ENCODE assay signal across 23 mouse cellular contexts in the genomic region with DNA sequence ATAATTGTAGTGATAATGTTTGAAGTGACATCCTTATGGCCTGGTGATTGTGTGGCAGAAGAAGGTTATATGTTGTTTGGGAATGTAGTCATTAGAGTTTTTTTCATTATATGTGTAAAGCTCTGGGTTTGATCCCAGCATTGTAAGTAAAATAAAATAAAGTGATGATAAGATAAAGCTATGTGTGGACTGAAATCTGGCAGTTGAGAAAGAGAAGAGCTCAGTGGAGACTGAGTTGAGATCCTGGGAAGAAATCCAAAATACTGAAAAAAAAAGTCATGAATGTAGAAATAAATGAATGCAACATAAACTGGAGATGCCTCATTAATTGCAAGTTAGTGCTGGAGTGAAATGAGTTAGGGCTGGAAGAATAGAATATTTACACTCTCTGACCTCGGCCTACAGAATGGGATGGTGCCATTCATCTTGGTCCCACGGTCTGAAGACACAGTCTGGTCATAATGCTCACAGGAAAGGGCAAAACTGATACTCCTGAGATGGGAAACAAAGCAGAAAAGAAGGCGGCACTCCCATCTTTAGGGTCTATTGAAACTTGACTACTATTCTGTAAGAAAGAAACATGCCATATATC.
DNase-seq lines count a peak whose midpoint lies in the region; ATAC-seq lines count a peak whose summit lies in the region.
"Had no signal": no experiment of that assay in that cellular context is flagged by ENCODE, and none has a peak within 500 bp of the region (broad histone marks: within the 10 kb centered on the region; RNA-seq: fewer than 3 reads in every experiment).

No protein-coding gene starts in this region.

- ATAC-seq in embryonic facial prominence, embryonic 14.5 days (ENCODE audit: low read depth), result no peak
- ATAC-seq in kidney, embryonic 15.5 days (replicated peaks; ENCODE audit: low FRiP score), result peak; percentile 40; the same call in 1 of the 2 replicates
- peak; percentile 82 for ATAC-seq in lung, embryonic 16.5 days (ENCODE audit: low read depth)
- ATAC-seq: CD4-positive, CD25-positive, alpha-beta regulatory T cell, adult 4 months; forebrain, postnatal 0 days; hindbrain, postnatal 0 days had no signal

- H3K9me3 ChIP-seq in embryonic facial prominence, embryonic 14.5 days (ENCODE audit: control insufficient read depth, low read length), result no peaks in the 10 kb centered on the region
- no peaks in the 10 kb centered on the region for H3K9me3 ChIP-seq in embryonic facial prominence, embryonic 10.5 days
- no peaks in the 10 kb centered on the region for H3K9me3 ChIP-seq in kidney, embryonic 15.5 days (replicated peaks)
- no peaks in the 10 kb centered on the region for H3K9me3 ChIP-seq in lung, embryonic 16.5 days (ENCODE audit: control insufficient read depth, low read length)
- H3K9me3 ChIP-seq: forebrain, embryonic 12.5 days; G1E; heart, embryonic 15.5 days; hindbrain, embryonic 13.5 days had no signal

- no peak overlapping the region for H3K9ac ChIP-seq in embryonic facial prominence, embryonic 14.5 days (ENCODE audit: low read depth, low read length)
- no peak overlapping the region for H3K9ac ChIP-seq in kidney, embryonic 15.5 days
- H3K9ac ChIP-seq in lung, embryonic 16.5 days (ENCODE audit: low read length), result no peak overlapping the region
- H3K9ac ChIP-seq: forebrain, embryonic 12.5 days; forebrain, postnatal 0 days; heart, embryonic 15.5 days; hindbrain, embryonic 13.5 days had no signal

- H3K36me3 ChIP-seq in embryonic facial prominence, embryonic 14.5 days (ENCODE audit: control insufficient read depth, insufficient read depth, low read length), result no peaks in the 10 kb centered on the region
- no peaks in the 10 kb centered on the region for H3K36me3 ChIP-seq in embryonic facial prominence, embryonic 10.5 days (replicated peaks)
- H3K36me3 ChIP-seq in kidney, embryonic 15.5 days, result no peaks in the 10 kb centered on the region
- H3K36me3 ChIP-seq in lung, embryonic 16.5 days (ENCODE audit: control insufficient read depth, insufficient read depth, low read length), result no peaks in the 10 kb centered on the region
- H3K36me3 ChIP-seq: forebrain, embryonic 12.5 days; G1E; heart, embryonic 15.5 days; hindbrain, embryonic 13.5 days had no signal

- H3K4me2 ChIP-seq in embryonic facial prominence, embryonic 14.5 days (ENCODE audit: low read depth, low read length), result no peak overlapping the region
- H3K4me2 ChIP-seq in kidney, embryonic 15.5 days, result no peak overlapping the region
- H3K4me2 ChIP-seq in lung, embryonic 16.5 days (ENCODE audit: low read depth, low read length), result no peak overlapping the region
- H3K4me2 ChIP-seq: forebrain, embryonic 12.5 days; heart, embryonic 11.5 days; heart, embryonic 15.5 days; hindbrain, embryonic 13.5 days had no signal

- WGBS in embryonic facial prominence, embryonic 14.5 days, result 69% methylated on average over 3 of the region's 3 CpGs
- WGBS in embryonic facial prominence, embryonic 10.5 days, result 83% methylated on average over 3 of the region's 3 CpGs
- WGBS in kidney, embryonic 15.5 days, result 22% methylated on average over 3 of the region's 3 CpGs
- WGBS in lung, embryonic 16.5 days, result 47% methylated on average over 3 of the region's 3 CpGs

- no peaks in the 10 kb centered on the region for H3K27me3 ChIP-seq in embryonic facial prominence, embryonic 14.5 days (replicated peaks; ENCODE audit: control insufficient read depth, insufficient read depth, low read length)
- no peaks in the 10 kb centered on the region for H3K27me3 ChIP-seq in embryonic facial prominence, embryonic 10.5 days (replicated peaks; ENCODE audit: low read depth, poor library complexity, severe bottlenecking)
- H3K27me3 ChIP-seq in kidney, embryonic 15.5 days, result no peaks in the 10 kb centered on the region
- no peaks in the 10 kb centered on the region for H3K27me3 ChIP-seq in lung, embryonic 16.5 days (ENCODE audit: control insufficient read depth, insufficient read depth, low read depth, low read length)
- H3K27me3 ChIP-seq: forebrain, embryonic 12.5 days; heart, embryonic 15.5 days; hindbrain, embryonic 13.5 days had no signal

- DNase-seq in embryonic facial prominence, embryonic 14.5 days (ENCODE audit: low spot score), result peak; percentile 31
- no peak for DNase-seq in embryonic facial prominence, embryonic 10.5 days (ENCODE audit: low spot score)
- DNase-seq in kidney, postnatal 14 days, result no peak
- no peak for DNase-seq in lung, postnatal 10 days
- DNase-seq in cerebellum, postnatal 4 days (ENCODE audit: low spot score in 2 of 2), result no peak
- DNase-seq: adrenal gland, postnatal 14 days; B cell, adult 2 months; cerebellum, adult 18-20 months; cerebellum, adult 9-11 months; cerebellum, postnatal 36 days; forebrain, postnatal 0 days; gastrocnemius, postnatal 14 days; heart, adult 2 months; heart, postnatal 14 days had no signal

- H3K4me3 ChIP-seq in embryonic facial prominence, embryonic 14.5 days (ENCODE audit: low read depth, low read length), result no peak overlapping the region
- H3K4me3 ChIP-seq in embryonic facial prominence, embryonic 10.5 days, result no peak overlapping the region
- no peak overlapping the region for H3K4me3 ChIP-seq in kidney, embryonic 15.5 days (replicated peaks)
- no peak overlapping the region for H3K4me3 ChIP-seq in lung, embryonic 16.5 days (ENCODE audit: low read length)
- H3K4me3 ChIP-seq: forebrain, embryonic 12.5 days; heart, adult 2 months; heart, embryonic 15.5 days; hindbrain, embryonic 13.5 days had no signal

- H3K27ac ChIP-seq in embryonic facial prominence, embryonic 14.5 days (replicated peaks; ENCODE audit: low read depth, low read length), result no peak overlapping the region
- no peak overlapping the region for H3K27ac ChIP-seq in embryonic facial prominence, embryonic 10.5 days (replicated peaks)
- no peak overlapping the region for H3K27ac ChIP-seq in kidney, embryonic 15.5 days
- no peak overlapping the region for H3K27ac ChIP-seq in lung, embryonic 16.5 days (ENCODE audit: low read length)
- H3K27ac ChIP-seq: forebrain, embryonic 12.5 days; heart, adult 2 months; heart, embryonic 15.5 days; hindbrain, embryonic 13.5 days; hindbrain, postnatal 0 days had no signal

- H3K4me1 ChIP-seq in embryonic facial prominence, embryonic 14.5 days (ENCODE audit: control insufficient read depth, insufficient read depth, low read length), result no peaks in the 10 kb centered on the region
- no peaks in the 10 kb centered on the region for H3K4me1 ChIP-seq in embryonic facial prominence, embryonic 10.5 days
- no peaks in the 10 kb centered on the region for H3K4me1 ChIP-seq in kidney, embryonic 15.5 days
- H3K4me1 ChIP-seq in lung, embryonic 16.5 days (replicated peaks; ENCODE audit: control insufficient read depth, insufficient read depth, low read length), result no peaks in the 10 kb centered on the region
- H3K4me1 ChIP-seq: forebrain, embryonic 12.5 days; heart, embryonic 15.5 days had no signal
